Mouse (Mus musculus): ENCODE measurements around the gene Tmcc1. TPM values are rescaled to one million over a fixed set of nuclear protein-coding genes. Genes with fewer than 3 reads are reported as not detected.
"Not testable (repeated sequence)": the region's sequence is repeated elsewhere in the genome, so short reads cannot be mapped to it uniquely, and the experiment has no call there.

Tmcc1 gene
- polyA plus RNA-seq, 1 experiment, result 14.4 TPM

- no peak for DNase-seq (ENCODE audit: low spot score)
These were observed 45.9 kb downstream of the Tmcc1 start for GRCm38 (mm10) chr6:116147386-116147785.

DNA sequence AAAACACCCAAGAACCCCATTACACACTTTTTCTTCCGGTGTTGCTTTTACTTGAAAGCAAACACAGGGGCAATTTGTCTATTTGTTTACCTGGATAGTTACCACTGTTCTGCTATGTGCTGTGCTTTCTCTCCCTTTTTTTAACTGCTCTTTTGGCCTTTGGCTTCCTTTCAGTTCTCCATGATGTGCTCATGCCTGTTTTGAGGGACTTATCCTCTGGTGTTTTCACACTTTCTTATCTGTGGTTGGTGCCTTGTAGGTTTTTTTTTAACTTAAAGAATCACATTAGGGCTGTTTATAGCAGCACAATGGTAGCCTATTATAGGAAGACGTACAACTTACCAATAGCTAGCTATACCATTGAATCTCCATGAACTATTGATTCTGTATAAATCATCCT lies 51.6 kb downstream of the Tmcc1 start:
- DNase-seq (ENCODE audit: low spot score), result no peak

- no peak for DNase-seq (ENCODE audit: low spot score)
These were observed 52.5 kb downstream of the Tmcc1 start for GRCm38 (mm10) chr6:116140782-116141181.

DNA sequence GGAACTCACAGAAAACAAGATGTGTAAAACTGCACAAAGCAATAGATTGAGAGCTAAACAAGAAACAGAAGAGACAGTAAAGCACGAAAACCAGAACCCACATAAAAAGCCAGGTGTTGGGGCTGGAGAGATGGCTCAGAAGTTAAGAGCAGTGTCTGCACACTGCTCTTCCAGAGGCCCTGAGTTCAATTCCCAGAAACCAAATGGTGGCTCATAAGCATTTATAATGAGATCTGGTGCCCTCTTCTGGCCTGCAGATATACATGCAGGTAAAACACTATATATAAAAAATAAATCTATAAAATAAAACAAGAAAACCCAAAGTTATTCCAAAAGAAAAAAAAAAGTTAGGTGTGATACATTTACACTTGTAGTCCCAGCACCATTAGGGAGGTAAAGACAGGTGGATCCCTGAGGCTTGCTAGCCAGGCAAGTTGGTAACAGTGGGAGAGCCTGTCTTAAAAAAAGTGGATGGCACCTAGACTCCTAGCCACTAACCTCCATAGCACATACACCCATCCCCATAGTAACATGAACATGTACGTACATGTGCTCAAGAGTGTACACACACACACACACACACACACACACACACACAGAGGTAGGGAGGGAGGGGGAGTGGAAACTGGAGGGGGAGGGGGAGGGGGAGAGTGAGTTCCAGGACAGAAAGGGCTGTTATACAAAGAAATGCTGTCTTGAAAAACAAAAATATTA lies 54.0 kb downstream of the Tmcc1 start:
- DNase-seq (ENCODE audit: low spot score), result no peak

DNA sequence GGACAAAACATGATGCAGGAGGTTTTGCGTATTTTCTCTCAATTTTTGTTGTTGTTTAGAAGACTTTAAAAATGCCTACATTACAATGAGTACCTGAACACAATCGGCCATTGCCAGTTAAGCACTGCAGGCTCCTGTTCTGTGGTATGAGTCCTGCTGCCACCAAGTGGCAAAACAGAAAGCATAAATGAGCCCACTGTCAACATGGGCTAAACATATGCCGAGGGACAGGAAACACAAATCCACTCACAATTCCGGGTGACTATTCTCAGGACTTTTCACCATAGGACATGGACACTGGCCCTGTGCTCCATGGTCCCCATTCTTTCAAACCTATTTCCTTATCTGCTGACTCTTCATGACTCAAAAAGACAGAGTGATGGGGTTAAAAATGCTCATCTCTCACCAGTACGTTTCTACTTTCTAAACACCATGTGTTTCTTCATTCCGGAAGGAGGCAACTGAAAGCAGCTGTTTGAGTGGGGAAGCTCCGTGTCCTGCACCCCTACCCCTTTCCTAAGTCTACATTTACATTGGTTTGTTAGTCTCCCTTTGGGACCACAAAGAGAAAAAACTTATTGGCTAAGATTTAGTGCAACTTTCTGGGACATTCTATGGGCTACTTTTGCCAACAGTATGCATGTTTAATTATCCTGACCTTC lies 57.2 kb downstream of the Tmcc1 start:
- DNase-seq (ENCODE audit: low spot score), result no peak

- no peak for DNase-seq (ENCODE audit: low spot score)
These were observed 59.5 kb downstream of the Tmcc1 start for GRCm38 (mm10) chr6:116133756-116134155.

DNA sequence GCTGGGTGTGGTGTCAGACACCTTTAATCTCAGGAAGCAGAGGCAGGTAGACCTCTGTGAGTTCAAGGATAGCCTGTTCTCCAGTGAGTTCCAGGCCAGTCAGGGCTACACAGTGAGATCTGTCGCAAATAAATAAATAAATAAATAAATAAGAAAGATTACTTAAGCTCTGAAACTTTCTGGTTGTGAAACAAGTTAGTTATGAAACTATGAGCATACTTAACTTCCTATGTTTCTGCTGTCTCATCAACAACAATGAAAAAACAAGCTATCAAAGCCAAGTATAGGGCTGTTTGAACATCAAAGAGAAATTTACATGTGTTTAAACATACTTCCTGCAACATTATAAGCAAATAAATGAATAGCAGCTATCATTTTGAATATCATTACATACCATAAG lies 61.5 kb downstream of the Tmcc1 start:
- DNase-seq (ENCODE audit: low spot score), result no peak

GRCm38 (mm10) chr6:116128710-116129109 lies 64.6 kb downstream of the Tmcc1 start:
- no peak for DNase-seq (ENCODE audit: low spot score)

- no peak for DNase-seq (ENCODE audit: low spot score)
These were observed 65.3 kb downstream of the Tmcc1 start for GRCm38 (mm10) chr6:116127918-116128443.

DNA sequence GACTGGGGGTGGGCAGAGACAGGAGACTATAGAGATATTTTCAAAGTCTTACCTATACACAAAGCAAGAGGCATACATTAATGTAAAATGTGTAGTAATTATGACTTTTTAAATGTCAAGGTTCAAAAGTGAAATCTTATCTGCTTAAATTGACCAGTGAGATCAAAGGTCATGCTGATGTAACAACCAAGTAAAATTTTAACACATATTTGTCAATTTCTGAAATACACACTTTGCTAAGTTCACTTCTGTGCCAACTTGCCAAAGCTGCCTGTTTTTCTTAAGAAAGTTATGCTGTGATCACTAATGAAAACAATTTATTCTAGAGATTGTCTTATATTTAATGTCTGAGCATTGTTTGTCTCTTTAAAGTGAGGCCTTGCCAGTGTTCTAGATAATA lies 66.7 kb downstream of the Tmcc1 start:
- no peak for DNase-seq (ENCODE audit: low spot score)

DNA sequence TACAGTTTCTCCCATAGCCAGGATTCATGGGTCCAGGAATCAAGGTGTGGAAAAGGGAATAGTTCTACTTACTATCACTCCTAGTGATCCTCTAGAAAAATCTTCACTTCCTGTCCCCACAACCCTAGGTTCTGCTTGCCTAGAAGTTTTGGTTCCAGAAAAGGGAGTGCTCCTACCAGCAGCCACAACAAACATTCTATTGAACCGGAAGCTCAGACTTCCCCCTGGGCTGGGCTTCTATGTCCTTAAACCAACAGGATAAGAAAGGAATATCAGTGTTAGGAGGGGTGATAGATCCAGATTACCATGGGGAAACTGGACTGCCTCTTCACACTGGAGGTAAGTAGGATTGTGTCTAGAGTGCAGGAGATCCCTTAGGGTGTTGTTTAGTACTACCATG lies 70.4 kb downstream of the Tmcc1 start:
- no peak for DNase-seq (ENCODE audit: low spot score)

DNA sequence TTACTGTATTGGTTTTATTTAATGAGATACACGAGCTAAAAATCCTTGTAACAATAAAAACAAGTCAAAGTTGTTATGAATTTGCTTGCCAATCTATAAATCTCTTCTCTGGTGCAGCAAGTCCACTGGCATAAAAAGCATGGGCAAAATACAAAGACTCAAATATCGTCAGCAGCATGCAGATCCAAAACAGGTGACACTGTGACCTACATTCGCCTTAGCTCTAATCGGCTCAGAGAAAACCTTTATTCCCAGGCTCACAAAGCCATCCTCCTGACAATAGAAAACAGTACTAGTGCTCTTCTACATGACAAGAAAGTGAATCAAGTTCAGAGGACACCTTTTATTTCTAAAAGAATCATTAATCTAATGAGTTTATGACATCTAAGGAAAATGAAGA lies 73.6 kb downstream of the Tmcc1 start:
- DNase-seq (ENCODE audit: low spot score), result no peak

- not testable (repeated sequence) for DNase-seq (ENCODE audit: low spot score)
These were observed 76.7 kb downstream of the Tmcc1 start for GRCm38 (mm10) chr6:116116634-116117033.

GRCm38 (mm10) chr6:116110588-116110987 lies 82.7 kb downstream of the Tmcc1 start:
- no peak for DNase-seq (ENCODE audit: low spot score)

DNA sequence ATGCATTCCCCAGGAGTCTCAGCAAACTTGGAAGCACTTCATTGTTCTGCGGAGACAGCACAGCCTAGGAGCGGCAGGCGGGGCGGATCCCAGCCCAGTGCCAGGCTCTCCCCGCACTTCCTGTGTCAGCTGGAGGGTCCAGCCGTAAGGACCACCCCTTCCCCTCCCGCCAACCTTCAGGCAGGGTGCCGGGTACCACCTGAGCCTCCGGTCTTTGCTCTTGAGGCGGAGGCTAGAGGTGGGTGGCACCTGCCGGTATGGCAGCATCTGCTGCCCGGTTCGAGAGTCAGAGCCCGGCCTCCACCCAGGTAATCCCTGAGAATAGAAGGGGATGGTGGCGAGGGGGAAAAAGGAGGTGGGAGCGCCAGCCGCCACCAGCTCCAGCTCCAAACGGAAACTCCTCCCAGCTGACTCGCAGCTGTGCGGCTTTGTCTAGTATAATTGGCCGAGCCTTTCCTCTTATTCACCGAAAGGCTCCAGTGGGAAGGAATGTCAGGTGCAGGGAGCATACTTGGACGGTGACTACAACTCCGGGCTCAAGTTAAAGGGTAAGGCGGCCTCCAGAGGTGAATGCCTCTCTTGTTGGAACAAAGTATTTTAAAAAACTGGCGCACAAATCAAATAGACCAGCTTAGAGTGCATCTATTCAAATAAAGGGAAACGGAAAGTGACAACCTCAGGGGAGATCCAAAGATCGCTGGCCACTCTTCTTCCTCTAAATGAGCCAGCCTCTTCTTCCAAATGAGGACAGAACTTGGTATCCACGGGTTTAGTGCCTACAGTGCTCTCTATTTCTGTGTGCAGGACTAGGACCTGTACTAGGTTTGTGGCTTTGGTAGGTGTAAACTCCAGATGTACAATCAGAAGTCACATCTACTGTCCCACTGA lies 85.6 kb downstream of the Tmcc1 start:
- peak; percentile 25 for DNase-seq (ENCODE audit: low spot score)

DNA sequence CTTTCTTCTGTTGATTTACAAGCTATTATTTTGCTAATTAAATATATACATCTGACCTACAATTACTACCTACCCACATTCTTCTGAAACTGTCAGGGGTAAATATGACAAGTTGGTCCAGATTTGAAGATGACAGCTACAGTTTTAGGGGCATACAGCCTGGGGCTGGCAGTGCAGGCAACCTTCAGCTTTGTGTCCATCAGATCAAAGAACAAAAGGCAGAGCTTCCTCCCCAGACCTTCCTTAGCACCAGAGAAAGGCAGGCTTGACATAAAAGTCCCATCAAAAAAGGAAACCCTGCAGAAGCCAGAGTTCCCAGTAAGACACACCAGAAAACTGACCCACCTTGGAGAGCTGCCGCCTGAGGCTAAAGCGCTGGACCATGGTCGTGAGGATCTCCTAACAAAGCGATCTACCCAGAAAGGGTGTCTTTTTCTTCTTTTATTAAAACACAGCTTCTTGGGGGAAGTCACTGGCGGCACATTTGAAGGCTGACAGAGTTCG lies 86.3 kb downstream of the Tmcc1 start:
- no peak for DNase-seq (ENCODE audit: low spot score)

GRCm38 (mm10) chr6:116097579-116097978 lies 95.7 kb downstream of the Tmcc1 start:
- no peak for DNase-seq (ENCODE audit: low spot score)

- DNase-seq (ENCODE audit: low spot score), result no peak
These were observed 103.9 kb downstream of the Tmcc1 start for GRCm38 (mm10) chr6:116089402-116089801.

DNA sequence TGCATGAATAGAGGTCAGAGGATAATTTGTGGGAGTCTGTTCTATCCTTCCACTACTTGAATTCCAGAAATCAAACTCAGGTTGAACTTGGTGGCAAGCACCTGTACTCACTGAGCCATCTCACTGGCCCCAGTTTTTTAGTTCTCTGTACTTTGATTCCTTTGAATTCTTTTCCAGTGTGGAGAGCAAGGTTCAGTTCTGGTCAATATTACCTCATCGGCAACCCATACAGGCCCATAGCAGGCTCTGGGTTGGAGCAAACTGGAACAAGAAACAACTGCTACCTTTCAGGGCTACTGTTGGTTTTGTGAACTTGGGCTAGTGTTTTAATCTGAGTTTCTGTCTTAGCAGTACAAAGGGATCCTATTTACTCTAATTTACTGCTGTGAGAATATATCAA lies 107.2 kb downstream of the Tmcc1 start:
- DNase-seq (ENCODE audit: low spot score), result no peak

DNA sequence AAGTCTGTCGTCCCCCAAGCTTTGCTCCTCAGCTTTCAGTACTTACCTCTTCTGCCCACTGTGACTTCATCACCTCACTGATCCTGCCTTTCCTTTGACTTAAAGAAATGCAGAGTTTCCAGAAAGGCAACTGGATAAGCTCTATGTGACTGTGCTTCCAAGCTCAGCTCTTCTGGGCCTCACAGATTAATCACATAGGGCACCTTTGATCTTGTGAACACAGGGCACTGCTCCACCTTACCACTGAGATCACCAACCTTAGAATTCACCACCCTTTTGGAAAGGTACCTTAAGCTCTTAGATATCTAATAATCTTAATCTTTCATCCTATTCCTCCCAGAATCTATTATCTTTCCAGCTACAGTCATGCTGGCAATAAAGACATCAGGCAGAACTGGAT lies 111.0 kb downstream of the Tmcc1 start:
- no peak for DNase-seq (ENCODE audit: low spot score)

DNA sequence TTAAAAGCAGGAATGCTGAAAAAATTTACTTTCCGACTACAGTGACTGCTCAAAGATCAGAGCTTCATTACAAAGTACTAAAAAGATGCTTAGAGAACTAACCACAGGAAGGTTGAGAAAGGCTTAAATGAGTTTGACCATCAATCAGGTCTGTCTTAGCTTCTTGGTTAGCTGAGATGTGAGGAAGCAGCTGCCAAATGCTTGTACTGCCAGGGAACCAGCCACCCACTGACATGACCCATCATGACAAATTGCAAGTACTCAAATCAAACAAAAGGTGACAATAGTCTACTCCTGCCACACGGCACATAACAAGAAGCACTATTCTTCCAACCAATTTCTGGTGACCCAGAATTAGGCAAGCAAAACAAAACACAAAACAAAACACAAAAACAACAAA lies 111.9 kb downstream of the Tmcc1 start:
- no peak for DNase-seq (ENCODE audit: low spot score)

DNA sequence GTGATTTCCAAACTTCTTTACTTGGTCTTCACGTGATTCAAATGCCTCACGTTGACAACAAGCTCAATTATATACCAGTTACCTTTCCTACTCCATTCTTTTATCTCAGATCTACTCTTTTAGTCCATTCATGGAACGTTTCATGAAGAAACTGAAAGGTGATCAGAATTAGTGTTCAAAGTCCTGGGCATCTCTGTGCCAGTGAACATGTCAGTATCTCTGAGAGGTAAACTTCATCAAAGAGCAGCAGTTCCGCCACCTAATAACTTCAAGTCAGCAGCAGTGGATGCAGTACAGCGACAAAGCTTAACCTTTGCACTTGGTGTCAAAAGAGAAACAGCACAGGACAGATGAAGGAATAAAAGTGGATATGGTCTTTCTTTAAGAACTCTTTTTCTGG lies 112.5 kb downstream of the Tmcc1 start:
- DNase-seq (ENCODE audit: low spot score), result no peak

Measured in urinary bladder, adult 2 months (tissue).